Mouse (Mus musculus) cerebellum, adult 2 months (tissue): Measurements from ENCODE around the gene Armcx5.
A peak's percentile ranks its signal among the peaks of the same experiment; 100 is the strongest.
"Not testable (repeated sequence)": the region's sequence is repeated elsewhere in the genome, so short reads cannot be mapped to it uniquely, and the experiment has no call there.

Experiments
- CTCF ChIP-seq: fragments of 200-500 bp; IDR thresholded peaks from 2 replicates; pipeline ENCODE4 v1.5.1; 2011; ENCODE audit warnings: low read depth, mild to moderate bottlenecking, control low read depth, low read length, moderate library complexity, borderline replicate concordance; ENCODE audit not compliant: insufficient read depth
- POLR2A ChIP-seq: fragments of 200-500 bp; IDR thresholded peaks from 2 replicates; pipeline ENCODE4 v1.6.1; 2011; ENCODE audit warnings: low read length, control low read depth, borderline replicate concordance; ENCODE audit not compliant: insufficient read depth

- not testable (repeated sequence) for TF ChIP-seq CTCF
- 0 out of 2 replicates have a peak, but pooled peaks have one; percentile 32 for TF ChIP-seq POLR2A
Observed at GRCm38 (mm10) chrX:135795591-135796304, 53.2 kb downstream of the Armcx5 start.
